Mouse (Mus musculus) kidney, adult 11 months (tissue): ENCODE data around the gene Lhx5.
A peak's percentile ranks its signal among the peaks of the same experiment; 100 is the strongest.

Experiments used
- DNase-seq: peaks from one replicate; pipeline ENCODE4 v3.0.0; 2022

Gene Lhx5

GRCm38 (mm10) chr5:120467026-120467425 lies 35.5 kb downstream of the Lhx5 start:
- DNase-seq: peak; percentile 65

- no peak for DNase-seq
Observed at GRCm38 (mm10) chr5:120468336-120468735, 36.8 kb downstream of the Lhx5 start.

GRCm38 (mm10) chr5:120468830-120469229 lies 37.3 kb downstream of the Lhx5 start:
- no peak for DNase-seq

- peak; percentile 38 for DNase-seq
Observed at GRCm38 (mm10) chr5:120471538-120471937, 40.0 kb downstream of the Lhx5 start.

- no peak for DNase-seq
Observed at GRCm38 (mm10) chr5:120472770-120473169, 41.3 kb downstream of the Lhx5 start, which contains the start of gene Sdsl. Gene Sdsl, minus strand, starts transcription at chr5:120472810.

- DNase-seq: no peak
Observed at GRCm38 (mm10) chr5:120473361-120473760, 41.9 kb downstream of the Lhx5 start.

- DNase-seq: no peak
Observed at GRCm38 (mm10) chr5:120475861-120476260, 44.4 kb downstream of the Lhx5 start.

- no peak for DNase-seq
Observed at GRCm38 (mm10) chr5:120476296-120476695, 44.8 kb downstream of the Lhx5 start, which contains the start of gene Sds. Gene Sds, plus strand, starts transcription at chr5:120476526.

GRCm38 (mm10) chr5:120477993-120478392 lies 46.5 kb downstream of the Lhx5 start:
- DNase-seq: no peak

- no peak for DNase-seq
Observed at GRCm38 (mm10) chr5:120479538-120479937, 48.0 kb downstream of the Lhx5 start.

- no peak for DNase-seq
Observed at GRCm38 (mm10) chr5:120481205-120481604, 49.7 kb downstream of the Lhx5 start.

GRCm38 (mm10) chr5:120483399-120483798 lies 51.9 kb downstream of the Lhx5 start:
- no peak for DNase-seq

- no peak for DNase-seq
Observed at GRCm38 (mm10) chr5:120487844-120488243, 56.3 kb downstream of the Lhx5 start.

GRCm38 (mm10) chr5:120490679-120491192 lies 59.2 kb downstream of the Lhx5 start:
- DNase-seq: peak; percentile 78
